Mouse (Mus musculus) layer of hippocampus, postnatal 36 days (tissue): ENCODE data around the gene Cbfa2t3. TPM values are rescaled to one million over a fixed set of nuclear protein-coding genes. Genes with fewer than 3 reads are reported as not detected.

Experiments used
- DNase-seq, 2 experiments: peaks; one replicate each; pipeline ENCODE4 v3.0.0; 2022
- total RNA-seq, 2 experiments: library from RNA; stranded (reverse); gene quantifications; 2 replicates each; pipeline ENCODE4 v1.2.3; 2021

The Cbfa2t3 gene
- total RNA-seq, 2 experiments from 2014 or later: 47.2 to 50.2 TPM

DNA sequence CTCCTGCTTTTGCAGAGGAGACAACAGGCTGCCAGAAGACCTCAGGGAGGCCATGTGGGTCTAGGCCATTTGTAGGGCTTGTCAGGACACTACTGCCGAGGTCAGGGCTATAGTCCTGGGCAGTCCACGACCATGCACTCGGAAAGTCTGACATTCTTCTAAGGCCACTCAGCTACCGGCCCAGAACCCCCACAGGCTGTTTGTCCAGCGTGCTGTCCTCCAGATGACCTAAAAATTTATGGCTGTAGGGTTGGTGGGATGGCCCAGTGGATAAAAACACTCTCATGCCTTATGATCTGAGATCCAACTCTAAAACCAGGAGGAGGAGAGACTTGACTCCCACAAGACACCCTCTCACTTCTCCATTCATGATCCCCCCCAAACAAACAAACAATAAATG lies 35.2 kb downstream of the Cbfa2t3 start:
- no peak for DNase-seq

DNA sequence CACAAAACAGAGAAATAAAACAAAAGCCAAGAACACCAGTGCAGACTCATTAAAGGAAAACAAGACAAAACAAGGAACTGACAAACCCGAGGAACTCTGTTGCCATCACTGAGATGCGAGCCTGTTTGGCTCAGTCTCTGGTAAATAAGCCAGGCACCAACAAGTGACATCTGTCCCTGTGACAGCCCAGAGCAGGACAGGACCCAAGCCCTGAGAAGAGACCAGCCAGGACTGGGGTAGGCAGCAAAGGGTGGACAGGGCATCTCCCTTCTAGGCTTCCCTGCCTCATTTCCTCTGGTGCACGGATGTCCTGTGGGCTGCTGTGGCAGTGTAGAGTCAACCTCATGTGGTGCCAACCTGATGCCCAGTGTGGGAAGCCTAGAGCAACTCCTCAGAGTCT lies 35.8 kb downstream of the Cbfa2t3 start:
- no peak for DNase-seq

DNA sequence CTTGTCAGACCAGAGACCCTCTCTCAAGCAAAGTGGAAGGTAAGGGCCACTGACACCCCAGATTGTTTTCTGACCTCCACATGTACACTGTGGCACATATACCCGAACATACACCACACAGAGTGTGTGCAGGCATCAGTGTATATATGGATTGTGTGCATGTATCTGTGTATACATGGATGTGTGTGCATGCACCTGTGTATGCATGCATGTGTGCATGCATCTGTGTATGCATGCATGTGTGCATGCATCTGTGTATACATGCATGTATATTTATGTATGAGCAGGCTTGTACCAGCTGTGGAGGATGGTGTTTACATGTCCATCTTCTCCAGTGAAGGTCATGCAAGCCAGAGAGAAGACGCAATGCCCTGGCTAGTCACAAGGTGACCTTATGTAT lies 37.0 kb downstream of the Cbfa2t3 start:
- no peak for DNase-seq

DNA sequence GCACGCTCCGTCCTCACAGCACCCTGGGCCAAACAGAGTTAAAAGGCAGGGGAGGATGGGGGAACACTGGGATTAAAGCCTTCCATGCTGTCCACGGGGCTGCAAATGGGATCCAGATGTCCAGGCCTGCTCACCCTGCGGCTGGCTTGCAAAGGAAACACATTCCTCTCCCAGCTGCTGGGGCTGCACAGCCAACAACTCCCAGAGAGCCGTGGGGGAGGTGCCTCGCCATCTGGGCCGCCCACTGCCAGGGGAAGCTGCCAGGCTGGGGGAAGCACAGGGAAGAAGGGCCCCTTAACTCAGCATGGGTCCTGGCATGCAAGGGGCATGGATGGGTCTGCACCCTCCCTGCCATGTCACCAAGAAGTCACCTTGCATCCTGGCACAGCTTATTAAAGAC lies 37.8 kb downstream of the Cbfa2t3 start:
- peak; percentile 77 for DNase-seq

DNA sequence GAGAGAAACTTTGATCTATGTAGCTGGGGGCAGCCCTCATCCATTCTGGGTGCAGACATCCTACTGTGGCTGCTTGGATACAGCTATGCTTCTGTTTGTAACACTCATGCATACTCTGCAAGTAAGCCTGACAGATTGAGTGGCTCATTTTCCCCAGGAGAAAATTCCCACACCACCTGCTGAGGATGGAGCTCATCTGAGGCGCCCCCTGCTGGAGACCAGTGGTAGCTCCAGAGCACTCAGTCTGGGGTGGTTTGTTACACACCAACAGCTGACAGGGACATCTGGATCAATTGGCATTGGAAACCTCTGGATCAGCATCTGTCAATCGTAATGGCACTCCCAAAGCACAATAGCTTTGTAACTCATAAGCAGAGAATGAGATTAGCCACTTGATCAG lies 38.9 kb downstream of the Cbfa2t3 start:
- DNase-seq: no peak

DNA sequence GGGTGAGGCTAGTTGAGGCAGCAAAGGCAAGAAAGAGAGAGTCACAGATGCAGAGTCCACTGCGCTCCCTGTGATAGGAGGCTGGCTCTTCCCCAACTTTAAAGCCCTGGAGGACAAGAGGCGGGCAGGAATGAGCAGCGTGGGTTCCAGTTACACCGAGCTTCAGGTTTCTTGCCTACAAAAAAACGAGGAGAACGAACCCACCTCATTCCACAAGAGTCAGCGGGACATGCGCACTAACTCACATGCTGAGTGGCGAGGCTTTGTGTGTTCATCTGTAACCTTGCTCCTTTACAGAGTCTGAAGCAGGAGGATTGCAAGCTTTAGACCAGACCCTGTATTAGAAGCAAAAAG lies 40.1 kb downstream of the Cbfa2t3 start:
- no peak for DNase-seq

DNA sequence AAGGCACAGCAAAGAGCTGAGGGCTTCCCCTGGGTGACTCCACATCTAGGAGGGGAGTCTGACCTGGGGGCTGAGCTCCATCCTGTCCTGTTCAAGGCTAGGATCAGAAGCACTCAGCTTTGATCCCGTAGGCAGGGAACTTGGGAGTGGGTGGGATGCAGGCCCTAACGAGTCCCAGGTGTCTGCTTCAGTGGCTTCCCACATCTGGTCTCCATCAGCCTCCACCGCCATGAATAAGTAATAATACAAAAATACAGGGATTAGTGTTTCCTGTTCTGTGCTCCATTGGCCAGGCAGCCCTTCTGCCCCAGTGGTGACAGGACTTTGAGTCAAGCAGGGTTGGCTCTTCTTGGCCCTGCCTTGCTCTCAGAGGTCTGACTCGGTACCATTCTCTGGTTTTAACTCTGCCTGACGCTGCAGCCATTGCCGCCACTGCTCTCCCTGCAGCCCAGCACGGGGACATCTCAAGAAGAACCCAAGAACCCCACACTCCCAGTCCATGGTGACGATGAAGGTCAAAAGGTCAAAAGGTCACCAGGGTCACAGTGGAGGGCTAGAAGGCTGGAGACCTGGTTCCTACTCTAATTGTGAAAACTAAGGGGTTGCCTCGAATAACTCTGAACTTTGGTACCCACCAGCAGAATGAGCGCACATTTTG lies 40.6 kb downstream of the Cbfa2t3 start:
- no peak for DNase-seq

DNA sequence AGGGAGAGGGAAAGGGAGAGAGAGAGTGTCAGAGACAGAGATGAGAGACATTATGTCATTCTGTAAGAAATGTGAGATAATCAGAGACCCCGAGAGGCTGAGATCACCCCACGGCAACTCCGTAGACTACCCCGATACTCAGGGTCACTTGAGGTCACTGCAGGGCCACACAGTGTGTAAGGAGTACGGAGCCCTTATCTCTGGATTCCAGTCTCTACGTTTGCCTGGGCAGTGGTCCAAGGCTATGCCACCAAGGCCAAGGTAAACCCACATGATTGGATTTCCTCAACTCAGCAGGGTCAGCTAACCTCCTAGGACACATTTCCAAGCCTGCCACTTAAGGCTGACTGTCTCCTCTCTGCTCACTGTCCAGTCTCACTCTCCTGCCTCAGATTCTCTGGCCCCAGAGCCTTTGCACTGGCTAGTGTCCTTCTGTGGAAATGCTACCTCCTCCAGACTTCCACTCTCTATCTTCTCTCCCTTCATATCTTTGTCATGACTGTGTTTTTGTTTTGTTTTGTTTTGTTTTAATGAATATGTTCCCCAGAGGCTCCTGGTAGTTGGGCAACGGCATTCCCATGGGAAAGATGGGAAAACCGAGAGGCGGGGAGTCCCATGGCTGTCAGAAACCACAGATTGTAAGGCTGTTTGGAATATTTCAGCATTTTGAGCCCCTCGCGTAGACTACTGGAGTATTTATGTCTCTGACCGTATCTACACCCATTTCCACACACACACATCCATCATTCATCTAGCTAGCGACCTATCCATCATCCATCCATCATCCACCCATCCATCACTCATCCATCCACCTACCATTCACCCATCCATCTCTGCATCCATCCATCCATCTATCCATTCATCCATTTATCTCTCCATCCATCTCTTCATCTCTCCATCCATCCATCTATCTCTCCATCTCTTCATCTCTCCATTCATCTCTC lies 42.6 kb downstream of the Cbfa2t3 start:
- no peak for DNase-seq

DNA sequence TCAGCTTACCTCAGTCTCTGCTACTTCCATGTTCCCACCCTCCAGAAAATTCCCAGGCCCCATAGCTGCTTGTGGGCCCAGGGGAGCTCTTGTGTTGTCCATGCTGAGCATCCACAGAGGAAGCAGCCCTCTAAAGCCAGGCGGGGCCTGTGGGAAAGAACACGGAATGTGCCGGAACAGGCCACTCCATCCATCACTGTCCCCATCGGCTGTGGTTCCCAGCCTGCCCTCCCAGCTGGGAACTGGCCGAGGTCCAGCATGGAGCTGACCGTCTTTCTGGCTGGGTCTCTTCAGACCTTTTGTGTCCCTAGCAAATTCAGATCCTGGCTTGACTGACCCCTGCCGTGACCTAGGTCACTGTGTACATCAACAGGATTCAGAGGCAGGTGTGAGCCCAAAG lies 44.1 kb downstream of the Cbfa2t3 start:
- DNase-seq: no peak

DNA sequence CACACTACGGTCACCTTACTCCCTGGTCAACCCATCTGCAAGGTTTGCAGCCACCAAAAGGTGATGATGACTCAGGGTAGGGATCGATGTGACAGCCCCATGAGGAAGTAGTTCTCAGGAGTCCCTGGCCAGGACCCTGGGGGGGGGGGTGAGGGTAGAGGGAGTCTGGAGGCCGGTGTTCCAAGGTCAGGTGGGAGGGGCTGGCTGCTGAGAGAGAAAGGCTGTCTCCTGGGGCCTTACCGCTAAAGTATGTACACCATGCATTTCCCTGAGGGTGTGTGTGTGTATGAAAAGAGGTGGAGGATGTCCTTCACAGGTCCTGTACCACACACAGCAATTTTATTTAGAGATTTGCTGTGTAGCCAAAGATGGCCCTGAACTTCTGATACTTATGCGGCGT lies 46.3 kb downstream of the Cbfa2t3 start:
- no peak for DNase-seq

DNA sequence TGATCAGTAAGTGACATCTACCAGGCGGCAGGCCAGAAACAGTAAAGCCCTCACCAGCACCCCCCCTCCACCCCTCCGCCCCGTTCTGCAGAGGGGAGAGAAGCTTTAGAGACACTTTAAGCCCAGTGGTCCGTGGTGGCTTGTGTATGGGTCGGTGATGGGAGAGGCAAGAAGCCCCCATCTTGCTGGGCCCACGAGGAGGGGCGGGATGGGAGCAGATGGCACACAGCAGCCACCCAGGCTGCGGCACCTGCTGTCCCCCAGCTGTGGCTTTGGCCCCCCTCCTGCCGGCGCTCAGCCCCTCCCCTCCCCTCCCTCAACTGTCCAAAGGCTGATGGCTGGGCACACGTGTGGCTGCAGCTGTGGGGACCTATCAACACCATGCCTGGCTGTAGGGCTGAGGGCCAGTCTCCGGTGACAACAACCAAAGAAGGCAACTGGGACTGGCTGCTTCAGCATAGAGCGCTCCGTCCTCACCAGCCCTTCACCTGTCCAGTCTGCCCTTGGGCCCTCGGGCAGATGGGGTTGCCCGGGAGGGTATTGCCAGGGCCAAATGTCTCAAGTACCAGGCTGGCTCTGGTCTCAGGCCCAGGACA lies 47.5 kb downstream of the Cbfa2t3 start:
- DNase-seq: no peak

DNA sequence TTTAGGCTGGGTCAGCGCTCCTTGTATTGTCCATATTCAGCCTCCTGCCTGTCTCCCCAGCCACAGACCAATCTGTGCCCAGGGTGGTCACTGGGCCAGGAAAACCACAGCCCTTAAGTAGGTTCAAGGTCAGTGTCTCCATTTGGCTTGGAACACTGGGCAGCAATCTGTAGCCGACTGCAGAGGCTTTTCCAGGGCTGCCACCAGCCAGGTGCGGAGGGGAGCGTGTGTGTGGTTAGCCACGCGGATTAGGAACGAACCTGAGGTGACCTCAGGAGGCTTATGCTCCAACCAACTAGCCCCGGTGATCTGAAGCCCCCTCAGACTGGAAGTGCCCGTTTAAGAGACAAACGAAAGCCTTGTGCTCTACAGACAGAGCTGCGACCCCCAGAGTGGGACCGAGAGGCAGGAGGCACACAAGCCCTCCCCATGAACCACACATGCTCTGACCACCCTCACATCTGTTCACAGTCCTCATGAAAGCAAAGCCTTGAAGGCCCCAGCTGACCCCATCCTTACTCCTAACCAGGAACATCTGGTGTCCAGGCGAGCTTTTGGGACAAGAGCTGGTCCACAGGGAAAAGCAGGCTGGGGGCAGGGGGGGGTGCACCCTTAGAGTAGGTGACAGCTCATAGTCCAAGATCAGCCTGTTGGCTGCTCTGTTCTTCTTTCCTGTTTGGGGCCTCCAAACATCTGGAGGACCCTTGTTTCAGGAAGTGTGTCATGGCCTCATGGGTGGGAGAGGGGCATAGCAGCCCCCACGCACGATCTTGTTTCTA lies 50.5 kb downstream of the Cbfa2t3 start:
- DNase-seq: no peak

DNA sequence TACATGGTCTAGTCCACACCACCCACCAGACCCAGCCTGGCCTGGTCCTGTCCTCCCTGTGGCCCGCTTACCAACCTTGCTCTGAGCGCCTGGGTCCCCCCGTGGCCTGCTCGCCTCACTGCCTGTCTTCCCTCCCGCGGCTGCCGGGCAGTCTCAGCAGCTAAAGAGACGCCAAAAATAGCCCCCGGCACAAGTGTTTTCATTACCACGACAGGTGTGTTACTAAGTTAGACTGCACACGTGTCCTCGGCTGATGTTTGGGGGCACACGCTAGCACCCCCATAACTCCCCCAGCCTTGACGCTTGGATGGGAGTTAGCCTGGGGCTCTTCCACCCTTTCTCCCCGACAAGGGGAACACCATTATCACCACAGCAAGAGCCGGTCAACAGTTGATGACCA lies 52.6 kb downstream of the Cbfa2t3 start:
- no peak for DNase-seq

DNA sequence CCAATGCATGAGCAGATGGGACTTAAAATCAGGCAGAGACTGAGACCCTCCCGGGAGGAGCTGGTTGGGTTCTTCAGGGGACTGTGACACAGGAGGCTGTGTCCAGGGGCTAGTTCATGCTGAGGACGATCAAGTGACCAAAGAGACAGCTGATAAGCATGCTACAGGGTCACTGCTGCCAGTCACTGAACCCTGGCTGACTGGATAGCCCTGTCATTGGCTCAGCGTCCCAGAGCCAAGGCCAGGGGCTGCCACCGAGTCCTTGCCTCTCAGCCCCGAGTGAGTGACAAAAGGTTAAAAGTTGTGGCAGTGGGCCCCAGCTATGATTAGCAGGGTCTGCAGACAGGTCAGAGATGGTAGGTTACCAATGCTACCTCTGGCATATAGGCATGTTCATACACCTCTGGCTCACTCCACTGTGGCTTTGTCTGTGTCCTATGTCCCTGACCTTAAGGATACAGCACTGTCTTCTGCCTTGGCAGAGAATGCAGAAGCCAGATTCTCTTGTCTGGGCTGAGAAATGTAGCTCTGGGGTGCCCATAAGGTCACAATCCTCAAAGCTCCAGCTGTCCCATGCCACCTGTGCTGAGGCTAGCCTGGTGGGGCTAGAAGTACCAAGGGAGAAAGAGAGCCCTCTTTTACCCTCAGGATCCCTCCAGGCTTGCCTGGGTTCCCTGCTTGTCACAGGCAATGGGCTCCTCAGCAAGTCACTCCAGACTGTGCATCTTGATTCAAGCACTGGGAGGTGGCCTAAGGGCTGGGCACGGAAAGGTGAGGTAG lies 54.5 kb downstream of the Cbfa2t3 start:
- DNase-seq: no peak

DNA sequence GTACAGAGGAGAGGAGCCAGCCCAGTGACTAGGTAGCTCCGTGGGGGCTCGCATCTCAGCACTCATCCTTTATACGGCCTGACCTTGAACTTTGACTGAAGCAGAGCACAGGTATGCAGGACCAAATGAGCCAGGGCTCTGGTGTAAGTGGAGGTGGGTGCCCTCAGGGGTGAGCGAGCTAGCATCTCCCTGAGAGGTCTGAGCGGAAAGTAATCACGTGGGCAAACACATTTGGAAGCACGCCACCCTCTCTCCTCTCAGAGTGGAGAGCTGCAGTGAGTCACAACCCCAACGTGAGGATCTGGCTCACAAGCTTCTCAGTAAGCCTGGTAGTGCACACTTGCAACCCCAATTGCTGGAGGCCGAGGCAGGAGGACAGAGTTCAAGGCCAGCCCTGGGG lies 56.8 kb downstream of the Cbfa2t3 start:
- DNase-seq: peak; percentile 26 to 40

DNA sequence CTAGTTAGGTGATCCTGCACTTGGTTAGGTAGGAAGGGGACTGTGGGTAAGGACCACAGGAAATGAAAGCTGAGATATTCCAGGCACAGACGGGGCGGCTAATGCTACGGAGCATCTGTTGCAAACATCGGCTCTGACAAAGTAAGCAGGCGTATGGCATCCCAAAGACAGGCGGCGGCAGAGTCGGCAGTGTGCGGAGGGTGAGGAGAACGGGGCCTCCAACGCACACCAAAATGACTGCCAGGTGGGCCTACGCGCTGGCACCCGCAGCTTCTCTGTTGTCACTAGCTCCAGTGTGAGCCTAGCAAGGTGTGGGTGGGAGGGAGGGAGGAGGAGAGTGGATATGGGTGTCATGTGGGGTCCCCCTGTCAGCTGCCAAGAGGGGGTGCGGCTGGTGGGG lies 57.5 kb downstream of the Cbfa2t3 start:
- peak; percentile 78 to 84 for DNase-seq

DNA sequence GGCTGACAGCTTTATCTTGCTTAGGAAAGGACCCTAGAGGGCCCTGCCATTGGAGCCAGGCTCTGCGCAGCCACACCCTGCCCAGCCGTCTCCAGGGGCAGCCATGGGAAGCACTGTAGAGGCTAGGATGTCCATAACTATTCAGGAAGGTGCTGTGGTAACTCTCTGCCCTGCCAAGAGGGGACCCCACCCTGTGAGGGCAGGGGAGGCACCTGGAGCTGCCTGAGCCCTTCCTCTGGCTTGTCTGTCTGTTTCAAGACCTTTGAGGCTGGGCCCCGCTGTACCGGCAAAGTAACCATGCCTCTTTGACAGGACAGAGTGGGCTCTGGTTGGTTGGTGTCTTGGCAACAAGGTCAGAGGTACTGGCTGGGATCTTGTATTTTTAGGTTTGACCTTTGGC lies 58.1 kb downstream of the Cbfa2t3 start:
- DNase-seq: no peak

DNA sequence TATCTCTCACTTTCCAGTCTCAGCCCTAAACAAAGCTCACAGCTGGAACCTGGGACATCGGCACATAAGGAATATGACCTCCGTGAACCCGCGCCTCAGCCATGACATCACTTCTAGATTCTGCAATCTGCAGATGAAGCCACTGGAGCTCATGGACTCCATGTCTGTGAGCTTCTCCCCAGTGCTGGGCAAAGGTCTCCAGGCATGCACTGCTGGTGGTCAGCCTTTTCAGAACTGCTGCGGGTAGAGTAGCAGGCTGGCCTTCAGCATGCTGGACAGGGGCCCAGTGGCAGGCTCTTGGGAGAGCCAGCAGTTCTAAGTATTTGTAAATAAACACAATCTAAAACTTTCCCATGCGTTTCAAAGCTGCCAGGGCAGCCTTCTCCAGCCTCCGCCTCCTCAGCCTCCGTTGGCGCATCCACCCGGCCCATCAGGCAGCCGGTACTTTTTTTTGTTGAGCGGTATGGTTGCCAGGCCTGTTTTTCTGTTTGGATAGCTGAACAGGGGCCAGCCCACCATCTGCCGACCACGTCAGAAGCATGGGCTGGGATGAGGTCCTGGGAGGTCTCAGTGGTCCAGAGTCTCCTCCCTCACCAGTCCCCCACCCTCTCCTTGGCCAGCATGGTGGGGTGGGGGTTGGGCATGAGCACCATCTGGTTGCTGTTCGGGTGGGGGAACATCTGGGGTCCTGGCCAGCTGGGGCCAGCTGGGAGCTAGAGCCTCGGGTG lies 59.2 kb downstream of the Cbfa2t3 start:
- DNase-seq: peak; percentile 38 to 60

DNA sequence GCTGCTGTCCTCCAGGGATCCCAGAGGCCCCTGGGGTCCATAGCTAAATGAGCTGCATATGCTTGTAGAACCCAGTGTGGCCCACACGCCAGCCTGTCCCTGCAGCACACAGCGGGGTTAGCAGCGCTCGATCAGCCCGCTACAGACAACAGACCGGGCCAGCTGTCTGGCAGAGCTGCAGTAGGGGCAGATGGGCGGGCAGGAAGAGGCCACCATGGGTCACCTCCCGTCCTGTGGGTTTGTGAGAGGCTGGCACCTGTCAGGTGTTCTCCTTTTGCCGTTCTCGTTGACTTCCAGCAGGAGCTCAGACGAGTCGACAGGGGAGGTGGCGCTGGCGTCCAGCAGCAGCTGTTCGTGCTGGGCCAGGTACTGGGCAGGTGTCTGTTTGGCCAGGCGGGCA lies 60.3 kb downstream of the Cbfa2t3 start:
- no peak for DNase-seq

DNA sequence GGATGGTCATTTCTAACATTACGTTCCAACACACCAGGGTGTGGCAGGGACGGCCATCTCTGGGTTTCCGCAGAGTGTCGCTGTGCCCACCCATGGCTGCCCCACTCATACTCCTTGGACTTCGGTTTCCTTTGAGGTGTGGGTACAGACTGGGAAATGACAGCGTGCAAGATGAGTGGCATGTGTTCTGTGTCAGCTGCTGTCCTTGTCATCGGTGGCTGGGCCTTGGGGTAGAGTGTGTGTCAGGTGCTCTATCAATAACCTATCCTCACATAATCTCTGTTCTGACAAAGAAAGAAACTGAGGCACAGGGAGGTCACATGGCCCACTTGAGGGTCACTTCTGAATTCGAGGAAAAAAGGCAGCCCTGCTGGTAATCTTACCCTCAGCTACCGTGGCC lies 61.7 kb downstream of the Cbfa2t3 start:
- DNase-seq: no peak

DNA sequence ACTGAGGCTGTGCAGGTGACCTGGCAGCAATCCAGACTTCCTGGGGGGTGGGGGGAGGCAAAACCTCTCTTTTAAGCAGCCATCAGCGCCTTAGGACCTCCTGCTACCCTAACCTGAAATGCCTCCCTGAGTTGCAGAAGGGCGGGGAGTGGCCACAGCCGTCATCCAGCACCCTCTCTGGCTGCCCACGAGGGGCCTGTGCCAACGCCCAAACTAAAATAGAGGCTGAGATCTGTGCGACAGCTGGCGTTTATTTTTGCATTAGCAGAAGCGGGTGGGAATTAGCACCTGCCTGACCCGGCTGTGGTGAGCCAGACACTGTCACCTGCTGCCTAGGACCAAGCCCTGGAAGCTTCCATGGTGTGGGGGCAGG lies 62.1 kb downstream of the Cbfa2t3 start:
- no peak for DNase-seq
